Mouse (Mus musculus) kidney, adult 8-10 months (tissue): ENCODE measurements around the gene Sord.
"Not testable (repeated sequence)": the region's sequence is repeated elsewhere in the genome, so short reads cannot be mapped to it uniquely, and the experiment has no call there.

Experiments used
- DNase-seq, 2 experiments: peaks; one replicate each; pipeline ENCODE4 v3.0.0; 2022

Gene Sord

GRCm38 (mm10) chr2:122234611-122235288, at the start of gene Sord:
TSS of gene Sord (plus strand) at chr2:122234749.
- DNase-seq, result peak; percentile 82 to 87

GRCm38 (mm10) chr2:122185086-122185485, 49.5 kb upstream of the Sord start:
- no peak for DNase-seq

GRCm38 (mm10) chr2:122186106-122186505, 48.4 kb upstream of the Sord start, which contains the start of the genes Patl2 and Terb2:
TSS of gene Patl2 (minus strand) at chr2:122186189.
TSS of gene Terb2 (plus strand) at chr2:122186272.
- DNase-seq, result no peak

- DNase-seq, result no peak
Measured at GRCm38 (mm10) chr2:122186751-122187150, 47.8 kb upstream of the Sord start.

- no peak for DNase-seq
Measured at GRCm38 (mm10) chr2:122191849-122192248, 42.7 kb upstream of the Sord start.

- DNase-seq, result peak in 1 of 2 experiments; percentile 39
Measured at GRCm38 (mm10) chr2:122194509-122194929, 40.0 kb upstream of the Sord start.

GRCm38 (mm10) chr2:122201501-122201900, 33.0 kb upstream of the Sord start:
- no peak for DNase-seq

GRCm38 (mm10) chr2:122206440-122207107, 28.0 kb upstream of the Sord start:
- no peak for DNase-seq

- DNase-seq, result no peak
Measured at GRCm38 (mm10) chr2:122210534-122211228, 23.9 kb upstream of the Sord start.

GRCm38 (mm10) chr2:122217075-122217474, 17.5 kb upstream of the Sord start:
- not testable (repeated sequence) for DNase-seq

- DNase-seq, result no peak
Measured at GRCm38 (mm10) chr2:122218234-122218633, 16.3 kb upstream of the Sord start.

GRCm38 (mm10) chr2:122221378-122221777, 13.2 kb upstream of the Sord start:
- no peak for DNase-seq

- DNase-seq, result no peak
Measured at GRCm38 (mm10) chr2:122221798-122222197, 12.8 kb upstream of the Sord start.

- DNase-seq, result no peak
Measured at GRCm38 (mm10) chr2:122222272-122222671, 12.3 kb upstream of the Sord start.

GRCm38 (mm10) chr2:122223654-122224053, 10.9 kb upstream of the Sord start:
- no peak for DNase-seq

GRCm38 (mm10) chr2:122230395-122230794, 4.2 kb upstream of the Sord start:
- DNase-seq, result no peak

- no peak for DNase-seq
Measured at GRCm38 (mm10) chr2:122231616-122232015, 2.9 kb upstream of the Sord start.

GRCm38 (mm10) chr2:122233341-122233740, 1.2 kb upstream of the Sord start:
- no peak for DNase-seq

- DNase-seq, result peak; percentile 51 to 63
Measured at GRCm38 (mm10) chr2:122233759-122234557, 591 bp upstream of the Sord start.

GRCm38 (mm10) chr2:122235425-122235824, 876 bp downstream of the Sord start:
- peak; percentile 84 to 87 for DNase-seq

- peak; percentile 62 to 66 for DNase-seq
Measured at GRCm38 (mm10) chr2:122236321-122236720, 1.8 kb downstream of the Sord start.

- peak in 1 of 2 experiments; percentile 60 for DNase-seq
Measured at GRCm38 (mm10) chr2:122237891-122238470, 3.4 kb downstream of the Sord start.
